Mouse (Mus musculus): ENCODE data around the gene Tmem189. TPM values are rescaled to one million over a fixed set of nuclear protein-coding genes. Genes with fewer than 3 reads are reported as not detected.

The Tmem189 gene
- polyA plus RNA-seq (2015; fragmentation: Nextera tagmentation; extraction: Ambion mirVana) = 37.4 and 37.6 TPM in 2 replicates

- Histone ChIP-seq H3K36me3 (no peaks in the 10 kb centered on the region), H3K4me2 (peak within 1 kb of the TSS; percentile 93), H3K9me3 (no peaks in the 10 kb centered on the region), H3K27me3 (replicated peaks) (peaks cover 40% of the 10 kb centered on the region), H3K4me3 (peak within 1 kb of the TSS; percentile 81), H3K4me1 (peaks cover 26% of the 10 kb centered on the region), H3K27ac (replicated peaks) (peak within 1 kb of the TSS; percentile 75), H3K9ac (peak within 1 kb of the TSS; percentile 91)
- under 1% methylated on average over 87 of the region's 99 CpGs for WGBS
- no peak for ATAC-seq (ENCODE audit: extremely low read depth, insufficient number of reproducible peaks, low FRiP score, low TSS enrichment)
Measured at GRCm38 (mm10) chr2:167689501-167690218, at the start of gene Tmem189. Gene Tmem189, minus strand, starts transcription at chr2:167689822.

GRCm38 (mm10) chr2:167739030-167739429 lies 49.4 kb upstream of the Tmem189 start:
- Histone ChIP-seq H3K36me3 (no peaks in the 10 kb centered on the region), H3K27me3 (replicated peaks) (no peaks in the 10 kb centered on the region), H3K27ac (replicated peaks) (no peak overlapping the region), H3K9me3 (no peaks in the 10 kb centered on the region), H3K4me2 (no peak overlapping the region), H3K9ac (no peak overlapping the region), H3K4me3 (no peak overlapping the region), H3K4me1 (peaks cover 8% of the 10 kb centered on the region)
- 39% methylated on average over 6 of the region's 6 CpGs for WGBS
- ATAC-seq (ENCODE audit: extremely low read depth, insufficient number of reproducible peaks, low FRiP score, low TSS enrichment) = no peak

GRCm38 (mm10) chr2:167734861-167735260 lies 45.2 kb upstream of the Tmem189 start:
- no peak for ATAC-seq (ENCODE audit: extremely low read depth, insufficient number of reproducible peaks, low FRiP score, low TSS enrichment)
- Histone ChIP-seq H3K9ac (no peak overlapping the region), H3K27ac (replicated peaks) (no peak overlapping the region), H3K27me3 (replicated peaks) (peaks cover 11% of the 10 kb centered on the region; the same call in 1 of the 2 replicates), H3K9me3 (no peaks in the 10 kb centered on the region), H3K4me3 (no peak overlapping the region), H3K4me2 (no peak overlapping the region), H3K36me3 (no peaks in the 10 kb centered on the region), H3K4me1 (peaks cover 8% of the 10 kb centered on the region; the same call in 1 of the 2 replicates)
- 61% methylated on average over 10 of the region's 10 CpGs for WGBS

GRCm38 (mm10) chr2:167731149-167731548 lies 41.5 kb upstream of the Tmem189 start:
- H3K4me1 ChIP-seq = peaks cover 16% of the 10 kb centered on the region
- no peaks in the 10 kb centered on the region for H3K9me3 ChIP-seq
- H3K4me2 ChIP-seq = no peak overlapping the region
- no peak overlapping the region for H3K4me3 ChIP-seq
- WGBS = 61% methylated on average over 13 of the region's 13 CpGs
- H3K36me3 ChIP-seq = no peaks in the 10 kb centered on the region
- no peak overlapping the region for H3K9ac ChIP-seq
- ATAC-seq (ENCODE audit: extremely low read depth, insufficient number of reproducible peaks, low FRiP score, low TSS enrichment) = no peak
- H3K27ac ChIP-seq (replicated peaks) = no peak overlapping the region
- H3K27me3 ChIP-seq (replicated peaks) = peaks cover 27% of the 10 kb centered on the region

GRCm38 (mm10) chr2:167730036-167730435 lies 40.4 kb upstream of the Tmem189 start:
- H3K9ac ChIP-seq = no peak overlapping the region
- no peak overlapping the region for H3K4me2 ChIP-seq
- no peaks in the 10 kb centered on the region for H3K36me3 ChIP-seq
- H3K27ac ChIP-seq (replicated peaks) = no peak overlapping the region
- ATAC-seq (ENCODE audit: extremely low read depth, insufficient number of reproducible peaks, low FRiP score, low TSS enrichment) = no peak
- H3K27me3 ChIP-seq (replicated peaks) = peaks cover 32% of the 10 kb centered on the region
- 72% methylated on average over 7 of the region's 7 CpGs for WGBS
- H3K9me3 ChIP-seq = no peaks in the 10 kb centered on the region
- peaks cover 16% of the 10 kb centered on the region for H3K4me1 ChIP-seq
- H3K4me3 ChIP-seq = no peak overlapping the region

GRCm38 (mm10) chr2:167727161-167727560 lies 37.5 kb upstream of the Tmem189 start:
- H3K4me2 ChIP-seq = no peak overlapping the region
- no peak for ATAC-seq (ENCODE audit: extremely low read depth, insufficient number of reproducible peaks, low FRiP score, low TSS enrichment)
- no peak overlapping the region for H3K27ac ChIP-seq (replicated peaks)
- H3K9me3 ChIP-seq = no peaks in the 10 kb centered on the region
- no peak overlapping the region for H3K4me3 ChIP-seq
- no peak overlapping the region for H3K9ac ChIP-seq
- peaks cover 34% of the 10 kb centered on the region for H3K27me3 ChIP-seq (replicated peaks)
- H3K36me3 ChIP-seq = no peaks in the 10 kb centered on the region
- WGBS = 59% methylated on average over 13 of the region's 13 CpGs
- H3K4me1 ChIP-seq = peaks cover 8% of the 10 kb centered on the region

- Histone ChIP-seq H3K9ac (no peak overlapping the region), H3K36me3 (no peaks in the 10 kb centered on the region), H3K4me1 (peaks cover 8% of the 10 kb centered on the region), H3K27ac (replicated peaks) (no peak overlapping the region), H3K9me3 (no peaks in the 10 kb centered on the region), H3K4me3 (no peak overlapping the region), H3K27me3 (replicated peaks) (peaks cover 31% of the 10 kb centered on the region), H3K4me2 (no peak overlapping the region)
- 88% methylated on average over 10 of the region's 10 CpGs for WGBS
- ATAC-seq (ENCODE audit: extremely low read depth, insufficient number of reproducible peaks, low FRiP score, low TSS enrichment) = no peak
Measured at GRCm38 (mm10) chr2:167725879-167726278, 36.3 kb upstream of the Tmem189 start.

GRCm38 (mm10) chr2:167723589-167724206 lies 34.1 kb upstream of the Tmem189 start:
- H3K9ac ChIP-seq = no peak overlapping the region
- H3K4me2 ChIP-seq = no peak overlapping the region
- no peaks in the 10 kb centered on the region for H3K9me3 ChIP-seq
- no peak overlapping the region for H3K27ac ChIP-seq (replicated peaks)
- no peak overlapping the region for H3K4me3 ChIP-seq
- ATAC-seq (ENCODE audit: extremely low read depth, insufficient number of reproducible peaks, low FRiP score, low TSS enrichment) = no peak
- H3K27me3 ChIP-seq (replicated peaks) = peaks cover 16% of the 10 kb centered on the region
- no peaks in the 10 kb centered on the region for H3K36me3 ChIP-seq
- peaks cover 8% of the 10 kb centered on the region for H3K4me1 ChIP-seq
- 68% methylated on average over 11 of the region's 11 CpGs for WGBS

- no peak overlapping the region for H3K27ac ChIP-seq (replicated peaks)
- no peak overlapping the region for H3K4me2 ChIP-seq
- no peak for ATAC-seq (ENCODE audit: extremely low read depth, insufficient number of reproducible peaks, low FRiP score, low TSS enrichment)
- H3K4me1 ChIP-seq = peaks cover 8% of the 10 kb centered on the region
- no peaks in the 10 kb centered on the region for H3K9me3 ChIP-seq
- no peaks in the 10 kb centered on the region for H3K36me3 ChIP-seq
- H3K9ac ChIP-seq = no peak overlapping the region
- peaks cover 7% of the 10 kb centered on the region; the same call in 1 of the 2 replicates for H3K27me3 ChIP-seq (replicated peaks)
- 64% methylated on average over 6 of the region's 6 CpGs for WGBS
- no peak overlapping the region for H3K4me3 ChIP-seq
Measured at GRCm38 (mm10) chr2:167722538-167722937, 32.9 kb upstream of the Tmem189 start.

- ATAC-seq (ENCODE audit: extremely low read depth, insufficient number of reproducible peaks, low FRiP score, low TSS enrichment) = no peak
- Histone ChIP-seq H3K36me3 (no peaks in the 10 kb centered on the region), H3K9me3 (no peaks in the 10 kb centered on the region), H3K4me1 (no peaks in the 10 kb centered on the region), H3K4me3 (no peak overlapping the region), H3K27ac (replicated peaks) (no peak overlapping the region), H3K9ac (no peak overlapping the region), H3K27me3 (replicated peaks) (peaks cover 7% of the 10 kb centered on the region; the same call in 1 of the 2 replicates), H3K4me2 (no peak overlapping the region)
- WGBS = 77% methylated on average over 11 of the region's 11 CpGs
Measured at GRCm38 (mm10) chr2:167721159-167721882, 31.7 kb upstream of the Tmem189 start.

GRCm38 (mm10) chr2:167719520-167719919 lies 29.9 kb upstream of the Tmem189 start:
- no peaks in the 10 kb centered on the region for H3K36me3 ChIP-seq
- ATAC-seq (ENCODE audit: extremely low read depth, insufficient number of reproducible peaks, low FRiP score, low TSS enrichment) = no peak
- H3K9me3 ChIP-seq = no peaks in the 10 kb centered on the region
- no peaks in the 10 kb centered on the region; the same call in 1 of the 2 replicates for H3K27me3 ChIP-seq (replicated peaks)
- no peak overlapping the region for H3K4me2 ChIP-seq
- H3K27ac ChIP-seq (replicated peaks) = no peak overlapping the region
- H3K9ac ChIP-seq = no peak overlapping the region
- peaks cover 4% of the 10 kb centered on the region; the same call in 1 of the 2 replicates for H3K4me1 ChIP-seq
- H3K4me3 ChIP-seq = no peak overlapping the region
- 69% methylated on average over 4 of the region's 4 CpGs for WGBS

Data from heart, embryonic 13.5 days (tissue).